Mouse (Mus musculus) cortical plate, adult 2 months (tissue): ENCODE measurements at regions not wholly inside any gene's neighbourhood (a gene's known extent, or its start where the extent isn't known, plus 50 kb on each side); places are given as distances from the start of the nearest gene placed in this dataset.

Experiments used
- CTCF ChIP-seq: fragments of 200-500 bp; IDR thresholded peaks from 2 replicates; pipeline ENCODE4 v1.5.1; 2011; ENCODE audit warnings: mild to moderate bottlenecking, control low read depth, low read length; ENCODE audit not compliant: insufficient read depth; ENCODE audit errors: extremely low read depth
- POLR2A ChIP-seq: fragments of 200-500 bp; IDR thresholded peaks from 2 replicates; pipeline ENCODE4 v1.6.1; 2011; ENCODE audit warnings: mild to moderate bottlenecking, low read length, control low read depth; ENCODE audit not compliant: insufficient read depth; ENCODE audit errors: extremely low read depth

DNA sequence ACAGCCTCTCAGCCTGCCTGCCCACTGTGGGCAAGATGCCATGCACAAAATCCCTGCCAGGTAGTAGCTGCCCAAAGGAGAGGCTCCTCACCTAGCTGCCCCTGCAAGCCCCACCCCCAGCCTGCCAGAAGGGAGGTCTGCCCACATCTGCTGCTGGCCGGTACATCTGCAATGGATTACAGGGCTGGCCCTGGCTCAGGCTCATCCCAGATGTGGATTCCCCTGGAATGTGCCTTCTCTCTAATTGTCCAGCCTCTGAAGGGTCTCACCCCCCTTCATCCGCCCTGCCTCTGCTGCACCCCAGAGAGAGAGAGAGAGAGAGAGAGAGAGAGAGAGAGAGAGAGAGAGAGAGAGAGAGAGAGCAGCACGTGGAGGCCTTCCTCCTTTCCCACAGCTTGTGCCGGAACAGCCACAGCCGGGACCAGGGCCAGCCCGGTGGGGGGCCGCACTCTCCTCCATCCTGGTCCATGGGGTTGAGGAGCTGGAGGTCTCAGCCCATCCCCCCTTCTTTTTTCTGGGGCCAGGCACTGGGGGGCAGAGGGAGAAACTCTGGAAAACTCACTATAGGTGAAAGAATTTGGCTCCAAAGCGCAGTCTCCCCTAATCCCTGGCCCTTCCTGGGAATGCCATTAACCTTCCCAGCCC is 161.2 kb upstream of the Tmem28 start:
- TF ChIP-seq CTCF (no peak), POLR2A (no peak)
